Mouse (Mus musculus) leukemia stem cell, adult 10-12 weeks (primary cell): ENCODE results near the gene Gm9376. TPM values are rescaled to one million over a fixed set of nuclear protein-coding genes. Genes with fewer than 3 reads are reported as not detected.

ENCODE experiments used
- polyA plus RNA-seq: library from polyadenylated mRNA; stranded (reverse); fragments of >175 nt; gene quantifications from 2 replicates; pipeline ENCODE4 v1.2.3, GENCODE M21; 2012; ENCODE audit warnings: low replicate concordance

Gm9376 gene
- polyA plus RNA-seq: not detected in 2 replicates

DNA sequence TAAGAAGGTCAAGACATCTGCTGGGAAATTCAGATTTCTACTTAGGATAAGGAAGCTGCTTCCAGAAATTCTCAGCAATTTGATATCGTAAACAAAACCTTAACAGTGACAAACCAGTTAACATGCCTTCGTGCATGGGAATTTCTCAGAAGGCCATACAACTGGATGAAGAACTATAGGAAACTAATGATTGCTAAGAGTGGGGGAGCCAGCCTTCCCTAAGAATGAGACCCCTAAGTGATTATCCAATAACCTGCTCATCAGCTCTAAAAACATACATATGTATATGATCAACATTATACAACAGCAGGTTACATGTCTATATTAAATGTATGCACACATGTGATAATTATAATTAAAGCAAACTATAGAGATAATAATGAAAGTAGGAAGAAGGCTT lies at the start of gene Gm9376:
Gene Gm9376 (plus strand): TSS at position 301 of the 400 bp plus-strand sequence.

GRCm38 (mm10) chr14:118236886-118237289 lies 29.9 kb upstream of the Gm9376 start, which contains the start of gene Sox21:
TSS of gene Sox21 (minus strand) at chr14:118237030.

Other genes starting within 250 kb of the Gm9376 start
- 0.06 TPM in 1 of 2 replicates, not detected in the other for gene Dct, start 214.7 kb upstream of the Gm9376 start, polyA plus RNA-seq
- gene Tgds, start 134.2 kb upstream of the Gm9376 start, polyA plus RNA-seq: 0.14 and 6.4 TPM in 2 replicates
- 4.4 and 6.4 TPM in 2 replicates for gene Gpr180, start 129.8 kb upstream of the Gm9376 start, polyA plus RNA-seq
- not detected in 2 replicates for gene Sox21, start 29.9 kb upstream of the Gm9376 start, polyA plus RNA-seq